Mouse (Mus musculus): ENCODE measurements around the gene Rapgef2. TPM values are rescaled to one million over a fixed set of nuclear protein-coding genes. Genes with fewer than 3 reads are reported as not detected.

Rapgef2 gene
- polyA plus RNA-seq, 1 experiment from 2014 or later, result 7.3 TPM

DNA sequence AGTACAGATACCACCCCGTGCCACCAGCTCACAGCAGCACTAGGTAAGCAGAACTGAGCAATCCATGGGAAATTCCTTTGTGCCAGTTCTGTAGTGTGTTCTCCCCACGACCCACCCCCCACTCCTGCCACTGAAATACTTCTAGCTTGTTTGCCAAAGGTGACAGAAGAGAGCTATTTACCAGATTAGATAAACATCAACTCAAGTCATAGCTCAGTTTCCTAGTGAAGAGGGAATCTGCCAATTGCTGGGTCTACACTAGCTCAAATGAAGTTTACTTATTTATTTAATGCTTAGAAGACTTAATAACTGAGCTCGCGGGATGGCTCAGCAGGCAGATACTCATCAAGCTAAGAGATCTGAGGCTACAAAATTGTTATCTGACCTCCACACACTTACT, 200.0 kb downstream of the Rapgef2 start:
- H3K27me3 ChIP-seq, result no peaks in the 10 kb centered on the region
- H3K27ac ChIP-seq (replicated peaks), result no peak overlapping the region
- H3K9me3 ChIP-seq (replicated peaks), result no peaks in the 10 kb centered on the region
- H3K36me3 ChIP-seq, result peaks cover 66% of the 10 kb centered on the region
- no peak overlapping the region for H3K4me2 ChIP-seq (replicated peaks)
- WGBS, result 87% methylated on average over 4 of the region's 4 CpGs
- no peaks in the 10 kb centered on the region for H3K4me1 ChIP-seq
- H3K9ac ChIP-seq, result no peak overlapping the region
- no peak overlapping the region for H3K4me3 ChIP-seq (replicated peaks)
- no peak for ATAC-seq (ENCODE audit: insufficient number of reproducible peaks, low FRiP score, low TSS enrichment, low read depth)

- H3K36me3 ChIP-seq, result peaks cover 67% of the 10 kb centered on the region
- 90% methylated on average over 3 of the region's 3 CpGs for WGBS
- H3K4me3 ChIP-seq (replicated peaks), result no peak overlapping the region
- H3K27me3 ChIP-seq, result no peaks in the 10 kb centered on the region
- no peak overlapping the region for H3K9ac ChIP-seq
- no peak overlapping the region for H3K4me2 ChIP-seq (replicated peaks)
- H3K27ac ChIP-seq (replicated peaks), result no peak overlapping the region
- no peaks in the 10 kb centered on the region for H3K4me1 ChIP-seq
- ATAC-seq (ENCODE audit: insufficient number of reproducible peaks, low FRiP score, low TSS enrichment, low read depth), result no peak
- H3K9me3 ChIP-seq (replicated peaks), result no peaks in the 10 kb centered on the region
Observed at GRCm38 (mm10) chr3:79083881-79084280, 202.4 kb downstream of the Rapgef2 start.

- no peak overlapping the region for H3K4me2 ChIP-seq (replicated peaks)
- WGBS, result 95% methylated on average over 10 of the region's 10 CpGs
- no peaks in the 10 kb centered on the region for H3K9me3 ChIP-seq (replicated peaks)
- no peak for ATAC-seq (ENCODE audit: insufficient number of reproducible peaks, low FRiP score, low TSS enrichment, low read depth)
- H3K4me1 ChIP-seq, result no peaks in the 10 kb centered on the region
- H3K36me3 ChIP-seq, result peaks cover 68% of the 10 kb centered on the region
- no peak overlapping the region for H3K27ac ChIP-seq (replicated peaks)
- H3K27me3 ChIP-seq, result no peaks in the 10 kb centered on the region
- H3K9ac ChIP-seq, result no peak overlapping the region
- no peak overlapping the region for H3K4me3 ChIP-seq (replicated peaks)
Observed at GRCm38 (mm10) chr3:79083030-79083429, 203.3 kb downstream of the Rapgef2 start.

DNA sequence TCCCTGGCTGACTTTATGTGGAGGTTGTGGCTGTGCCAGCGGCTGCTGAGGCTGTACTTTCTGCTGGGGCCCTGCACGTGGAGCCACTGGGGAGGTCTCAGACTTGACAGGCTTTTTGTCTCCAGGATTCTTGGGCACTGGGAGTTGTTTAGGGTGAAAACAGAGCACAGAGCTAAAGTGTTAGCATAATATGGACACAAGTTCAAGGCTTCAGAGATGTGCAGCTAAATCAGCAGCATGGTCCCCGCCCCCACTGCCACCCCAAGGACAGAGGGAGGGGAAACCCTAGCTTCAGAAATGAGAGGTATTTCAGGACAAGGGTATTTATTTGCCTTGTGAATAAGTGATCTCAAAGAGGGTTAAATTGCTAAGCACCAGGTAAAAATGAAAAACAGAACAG, 207.2 kb downstream of the Rapgef2 start:
- H3K4me3 ChIP-seq (replicated peaks), result no peak overlapping the region
- no peak overlapping the region for H3K27ac ChIP-seq (replicated peaks)
- H3K27me3 ChIP-seq, result no peaks in the 10 kb centered on the region
- no peak overlapping the region for H3K4me2 ChIP-seq (replicated peaks)
- no peak for ATAC-seq (ENCODE audit: insufficient number of reproducible peaks, low FRiP score, low TSS enrichment, low read depth)
- no peaks in the 10 kb centered on the region for H3K9me3 ChIP-seq (replicated peaks)
- H3K4me1 ChIP-seq, result no peaks in the 10 kb centered on the region
- 88% methylated on average over 3 of the region's 3 CpGs for WGBS
- H3K36me3 ChIP-seq, result peaks cover 43% of the 10 kb centered on the region
- no peak overlapping the region for H3K9ac ChIP-seq

GRCm38 (mm10) chr3:79074970-79075369, 211.3 kb downstream of the Rapgef2 start:
- Histone ChIP-seq H3K9ac (no peak overlapping the region), H3K4me3 (replicated peaks) (no peak overlapping the region), H3K27me3 (no peaks in the 10 kb centered on the region), H3K27ac (replicated peaks) (no peak overlapping the region), H3K36me3 (peaks cover 24% of the 10 kb centered on the region), H3K4me1 (no peaks in the 10 kb centered on the region), H3K4me2 (replicated peaks) (no peak overlapping the region), H3K9me3 (replicated peaks) (no peaks in the 10 kb centered on the region)
- no peak for ATAC-seq (ENCODE audit: insufficient number of reproducible peaks, low FRiP score, low TSS enrichment, low read depth)
- 88% methylated on average over 3 of the region's 3 CpGs for WGBS

DNA sequence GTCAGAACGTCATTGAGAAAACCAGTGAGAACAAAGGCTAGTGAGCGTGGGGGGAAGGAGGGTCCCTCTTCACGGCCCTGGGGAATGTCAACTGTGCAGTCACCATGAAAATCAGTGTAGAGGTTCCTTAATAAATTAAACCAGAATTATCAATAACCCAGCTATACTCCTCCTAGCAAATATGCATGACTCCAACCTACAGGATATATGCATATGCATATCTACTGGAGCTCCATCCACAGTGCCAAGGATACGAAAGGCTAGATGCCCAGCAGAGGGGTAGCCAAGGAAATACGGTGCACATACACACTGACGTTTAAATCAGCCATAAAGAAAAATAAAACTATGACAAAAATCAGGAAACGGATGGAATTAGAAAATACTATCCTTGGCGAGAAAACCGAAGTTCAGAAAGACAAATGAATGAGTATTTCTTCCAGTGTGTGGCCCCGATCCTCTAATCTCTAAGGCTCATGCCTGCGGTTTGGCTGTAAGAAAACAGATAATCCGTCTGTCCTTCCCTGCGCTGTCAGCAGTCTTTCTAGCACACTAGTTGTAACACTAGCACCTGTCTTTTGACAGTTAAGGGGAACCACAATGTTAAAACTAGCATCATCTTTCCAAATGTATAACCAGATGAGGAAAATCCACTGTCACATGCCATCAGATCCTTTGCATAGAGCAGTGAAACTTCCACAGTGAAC, 212.6 kb downstream of the Rapgef2 start:
- H3K4me2 ChIP-seq (replicated peaks), result no peak overlapping the region
- H3K9ac ChIP-seq, result no peak overlapping the region
- H3K9me3 ChIP-seq (replicated peaks), result no peaks in the 10 kb centered on the region
- no peak for ATAC-seq (ENCODE audit: insufficient number of reproducible peaks, low FRiP score, low TSS enrichment, low read depth)
- no peaks in the 10 kb centered on the region for H3K27me3 ChIP-seq
- no peak overlapping the region for H3K4me3 ChIP-seq (replicated peaks)
- no peaks in the 10 kb centered on the region for H3K4me1 ChIP-seq
- H3K36me3 ChIP-seq, result peaks cover 29% of the 10 kb centered on the region
- no peak overlapping the region for H3K27ac ChIP-seq (replicated peaks)
- 85% methylated on average over 13 of the region's 13 CpGs for WGBS

GRCm38 (mm10) chr3:79071561-79071960, 214.8 kb downstream of the Rapgef2 start:
- no peak overlapping the region for H3K9ac ChIP-seq
- H3K9me3 ChIP-seq (replicated peaks), result no peaks in the 10 kb centered on the region
- WGBS, result 43% methylated on average over 6 of the region's 7 CpGs
- H3K4me2 ChIP-seq (replicated peaks), result no peak overlapping the region
- H3K4me3 ChIP-seq (replicated peaks), result no peak overlapping the region
- H3K36me3 ChIP-seq, result peaks cover 33% of the 10 kb centered on the region
- no peaks in the 10 kb centered on the region for H3K4me1 ChIP-seq
- no peaks in the 10 kb centered on the region for H3K27me3 ChIP-seq
- no peak for ATAC-seq (ENCODE audit: insufficient number of reproducible peaks, low FRiP score, low TSS enrichment, low read depth)
- H3K27ac ChIP-seq (replicated peaks), result no peak overlapping the region

- no peak overlapping the region for H3K9ac ChIP-seq
- no peak for ATAC-seq (ENCODE audit: insufficient number of reproducible peaks, low FRiP score, low TSS enrichment, low read depth)
- 90% methylated on average over 10 of the region's 10 CpGs for WGBS
- no peak overlapping the region for H3K4me2 ChIP-seq (replicated peaks)
- H3K27ac ChIP-seq (replicated peaks), result no peak overlapping the region
- no peaks in the 10 kb centered on the region for H3K4me1 ChIP-seq
- H3K27me3 ChIP-seq, result no peaks in the 10 kb centered on the region
- no peaks in the 10 kb centered on the region for H3K9me3 ChIP-seq (replicated peaks)
- peaks cover 42% of the 10 kb centered on the region for H3K36me3 ChIP-seq
- H3K4me3 ChIP-seq (replicated peaks), result no peak overlapping the region
Observed at GRCm38 (mm10) chr3:79069891-79070290, 216.4 kb downstream of the Rapgef2 start.

- H3K4me3 ChIP-seq (replicated peaks), result no peak overlapping the region
- no peak overlapping the region for H3K27ac ChIP-seq (replicated peaks)
- 96% methylated on average over 11 of the region's 11 CpGs for WGBS
- H3K36me3 ChIP-seq, result peaks cover 48% of the 10 kb centered on the region
- H3K4me1 ChIP-seq, result no peaks in the 10 kb centered on the region
- no peaks in the 10 kb centered on the region for H3K27me3 ChIP-seq
- no peak for ATAC-seq (ENCODE audit: insufficient number of reproducible peaks, low FRiP score, low TSS enrichment, low read depth)
- H3K9ac ChIP-seq, result no peak overlapping the region
- no peaks in the 10 kb centered on the region for H3K9me3 ChIP-seq (replicated peaks)
- no peak overlapping the region for H3K4me2 ChIP-seq (replicated peaks)
Observed at GRCm38 (mm10) chr3:79068976-79069375, 217.3 kb downstream of the Rapgef2 start.

GRCm38 (mm10) chr3:79066455-79067055, 219.8 kb downstream of the Rapgef2 start:
- ATAC-seq (ENCODE audit: insufficient number of reproducible peaks, low FRiP score, low TSS enrichment, low read depth), result peak; percentile 15; the same call in 1 of the 2 replicates
- H3K36me3 ChIP-seq, result peaks cover 39% of the 10 kb centered on the region
- H3K9ac ChIP-seq, result no peak overlapping the region
- no peaks in the 10 kb centered on the region for H3K9me3 ChIP-seq (replicated peaks)
- 85% methylated on average over 28 of the region's 28 CpGs for WGBS
- H3K27ac ChIP-seq (replicated peaks), result no peak overlapping the region
- no peak overlapping the region for H3K4me2 ChIP-seq (replicated peaks)
- H3K27me3 ChIP-seq, result no peaks in the 10 kb centered on the region
- H3K4me1 ChIP-seq, result no peaks in the 10 kb centered on the region
- no peak overlapping the region for H3K4me3 ChIP-seq (replicated peaks)

DNA sequence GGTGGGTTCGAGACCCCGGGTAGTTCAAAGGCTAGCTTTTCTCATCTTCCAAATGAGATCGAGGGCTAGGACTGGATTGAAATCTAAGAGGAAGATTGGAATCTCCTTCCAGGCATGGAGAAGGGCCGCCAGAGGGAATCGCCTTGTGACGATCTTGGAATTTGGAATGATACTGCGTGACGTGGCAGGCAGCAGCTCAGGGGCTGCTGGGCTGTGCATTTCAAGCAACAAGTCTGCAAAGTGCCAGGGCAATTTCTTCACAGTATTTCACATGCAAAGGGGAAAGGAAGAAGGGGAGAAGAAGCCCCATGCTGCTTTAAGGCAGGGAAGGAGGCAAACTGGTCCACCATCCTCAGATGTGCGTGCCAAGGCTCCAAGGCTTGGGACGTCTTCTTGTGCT, 222.2 kb downstream of the Rapgef2 start:
- no peak overlapping the region for H3K4me3 ChIP-seq (replicated peaks)
- H3K9ac ChIP-seq, result no peak overlapping the region
- H3K36me3 ChIP-seq, result peaks cover 31% of the 10 kb centered on the region
- H3K27me3 ChIP-seq, result no peaks in the 10 kb centered on the region
- H3K4me2 ChIP-seq (replicated peaks), result no peak overlapping the region
- H3K9me3 ChIP-seq (replicated peaks), result no peaks in the 10 kb centered on the region
- no peak for ATAC-seq (ENCODE audit: insufficient number of reproducible peaks, low FRiP score, low TSS enrichment, low read depth)
- 80% methylated on average over 10 of the region's 10 CpGs for WGBS
- H3K4me1 ChIP-seq, result no peaks in the 10 kb centered on the region
- H3K27ac ChIP-seq (replicated peaks), result no peak overlapping the region

- Histone ChIP-seq H3K4me1 (no peaks in the 10 kb centered on the region), H3K27ac (replicated peaks) (no peak overlapping the region), H3K4me3 (replicated peaks) (no peak overlapping the region), H3K9ac (no peak overlapping the region), H3K36me3 (peaks cover 17% of the 10 kb centered on the region), H3K4me2 (replicated peaks) (no peak overlapping the region), H3K27me3 (no peaks in the 10 kb centered on the region), H3K9me3 (replicated peaks) (no peaks in the 10 kb centered on the region)
- WGBS, result 90% methylated on average over 6 of the region's 6 CpGs
- ATAC-seq (ENCODE audit: insufficient number of reproducible peaks, low FRiP score, low TSS enrichment, low read depth), result no peak
Observed at GRCm38 (mm10) chr3:79061426-79061825, 224.9 kb downstream of the Rapgef2 start.
